Mouse (Mus musculus) thymus, adult 2 months (tissue): ENCODE data around the gene Anks1b. TPM values are rescaled to one million over a fixed set of nuclear protein-coding genes. Genes with fewer than 3 reads are reported as not detected.

Experiments used
- DNase-seq: peaks from one replicate; pipeline ENCODE4 v3.0.0; 2021
- H3K27ac ChIP-seq: fragments of 200-500 bp; 2 replicates; pipeline ENCODE4 v1.5.1; 2012; ENCODE audit warnings: low read length, control low read depth; ENCODE audit not compliant: control insufficient read depth, insufficient read depth
- H3K27me3 ChIP-seq: fragments of 200-500 bp; 2 replicates; pipeline ENCODE4 v1.6.1; 2012; ENCODE audit warnings: mild to moderate bottlenecking, low read length, moderate library complexity, mixed read lengths; ENCODE audit not compliant: control insufficient read depth, insufficient read depth
- H3K36me3 ChIP-seq: fragments of 200-500 bp; 2 replicates; pipeline ENCODE4 v1.6.1; 2012; ENCODE audit warnings: mild to moderate bottlenecking, low read length, moderate library complexity; ENCODE audit not compliant: control insufficient read depth, insufficient read depth
- H3K4me1 ChIP-seq: fragments of 200-500 bp; replicated peaks from 2 replicates; pipeline ENCODE4 v1.6.1; 2012; ENCODE audit warnings: low read length; ENCODE audit not compliant: control insufficient read depth, insufficient read depth
- H3K4me3 ChIP-seq: fragments of 200-500 bp; 2 replicates; pipeline ENCODE4 v1.5.1; 2012; ENCODE audit warnings: mild to moderate bottlenecking, low read length, control low read depth, moderate library complexity; ENCODE audit not compliant: control insufficient read depth, insufficient read depth
- CTCF ChIP-seq: fragments of 200-500 bp; IDR thresholded peaks from 2 replicates; pipeline ENCODE4 v1.5.1; 2012; ENCODE audit warnings: mild to moderate bottlenecking, control low read depth, low read length, moderate library complexity, borderline replicate concordance; ENCODE audit not compliant: control insufficient read depth, poor library complexity, insufficient read depth; ENCODE audit errors: extremely low read depth
- POLR2A ChIP-seq: fragments of 200-500 bp; IDR thresholded peaks from 2 replicates; pipeline ENCODE4 v1.6.1; 2012; ENCODE audit warnings: mild to moderate bottlenecking, low read length, control low read depth, moderate library complexity; ENCODE audit not compliant: control insufficient read depth, poor library complexity, insufficient read depth; ENCODE audit errors: extremely low read depth
- WGBS: fragments of 180-500 bp; shearing (Covaris S2); methylation state at CpG from one replicate; pipeline ENCODE4 v1.1.7; 2018; 5-methylcytosine and 5-hydroxymethylcytosine counted together
- polyA plus RNA-seq: library from polyadenylated mRNA; depleted of rRNA; stranded (reverse); fragments of >200 nt; gene quantifications from 2 replicates; pipeline ENCODE4 v1.2.3, GENCODE M21; 2012; rRNA removed

Anks1b gene
- polyA plus RNA-seq, 1 experiment = 0.24 TPM

DNA sequence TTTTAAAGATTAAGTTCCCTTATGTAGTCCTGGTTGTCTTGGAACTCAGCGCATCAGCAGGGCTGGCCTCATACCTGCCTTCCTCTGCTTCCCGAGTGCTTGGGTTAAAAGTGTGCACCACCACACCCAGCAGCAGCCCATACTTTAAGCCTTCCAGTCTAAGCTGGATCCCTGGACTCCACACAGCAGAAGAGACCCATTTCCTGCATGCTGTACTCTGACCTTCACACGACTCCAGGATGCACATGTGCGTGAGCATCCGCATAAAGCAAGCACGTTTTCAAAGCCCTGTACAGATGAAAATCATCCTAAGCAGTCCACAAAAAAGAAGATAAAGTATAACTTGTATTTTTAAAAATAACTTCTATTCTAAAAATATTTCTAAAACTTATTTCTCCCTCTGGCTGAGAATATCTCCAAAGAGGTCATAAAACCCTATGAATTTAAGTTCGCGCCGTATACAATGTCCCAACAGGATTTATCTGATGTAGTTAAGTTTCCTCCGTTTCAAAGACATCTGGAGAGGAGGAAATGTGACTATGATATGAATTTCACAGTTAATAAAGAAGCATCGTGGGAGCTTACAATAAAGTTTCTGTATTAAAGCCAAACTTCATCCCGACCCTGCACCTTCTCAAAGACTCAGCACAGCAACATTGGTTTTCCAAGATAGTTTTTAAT, 1132.7 kb downstream of the Anks1b start:
- Histone ChIP-seq H3K27ac (no peak overlapping the region), H3K4me3 (no peak overlapping the region), H3K27me3 (no peaks in the 10 kb centered on the region), H3K36me3 (peaks cover 21% of the 10 kb centered on the region), H3K4me1 (no peaks in the 10 kb centered on the region)
- 93% methylated on average over 12 of the region's 12 CpGs for WGBS
- TF ChIP-seq POLR2A (no peak), CTCF (no peak)
- DNase-seq = no peak

Other genes starting within 250 kb of the Anks1b start
- gene Scyl2, start 187.2 kb upstream of the Anks1b start, polyA plus RNA-seq = 20.6 and 23.1 TPM in 2 replicates
- 2.6 and 2.7 TPM in 2 replicates for gene Actr6, start 141.2 kb upstream of the Anks1b start, polyA plus RNA-seq
- 20.4 and 20.7 TPM in 2 replicates for gene Uhrf1bp1l, start 128.5 kb upstream of the Anks1b start, polyA plus RNA-seq